Mouse (Mus musculus): ENCODE measurements around the gene B4galt5. TPM values are rescaled to one million over a fixed set of nuclear protein-coding genes. Genes with fewer than 3 reads are reported as not detected.

Gene B4galt5
- total RNA-seq, 4 experiments from 2014 or later: 85.7 to 181 (median 114) TPM

DNA sequence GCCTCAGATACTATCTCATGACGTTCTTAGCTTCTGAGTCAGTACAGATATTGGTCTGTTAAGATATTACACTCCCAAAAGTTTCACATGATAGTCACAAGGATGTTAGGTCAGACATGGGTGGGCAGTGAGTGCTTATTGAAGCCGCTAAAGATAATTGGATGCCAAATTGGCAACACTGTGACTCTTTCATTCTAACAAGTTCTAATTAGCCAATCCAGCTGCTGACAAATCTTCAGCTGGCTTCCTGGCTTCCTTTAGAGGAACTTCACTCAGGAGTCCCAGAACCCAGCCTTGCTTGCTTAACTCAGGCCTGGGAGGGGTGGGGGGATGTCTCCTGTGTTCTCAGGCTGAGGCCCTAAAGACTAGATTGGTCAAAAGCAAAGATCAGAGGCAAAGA lies 9.5 kb upstream of the B4galt5 start:
- no peak for DNase-seq

DNA sequence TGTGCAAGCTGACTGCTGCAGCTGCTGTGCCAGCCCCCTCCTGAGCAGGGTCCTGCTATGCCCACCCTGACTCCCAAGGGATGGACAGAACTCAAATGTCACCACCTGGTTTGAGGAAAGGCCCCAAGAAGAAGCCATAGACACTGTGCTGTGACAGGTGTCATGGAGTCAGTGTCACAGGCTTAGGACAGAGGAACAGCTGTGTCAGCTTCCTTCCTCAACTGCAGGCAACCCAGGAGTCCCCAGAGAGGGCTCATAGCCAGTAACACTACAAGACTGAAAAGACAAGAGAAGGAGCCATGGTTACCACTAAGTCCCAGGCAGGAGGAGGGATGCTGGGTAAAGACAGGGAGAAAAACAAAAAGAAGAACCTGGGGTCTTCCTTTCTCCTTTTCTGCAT lies 7.9 kb upstream of the B4galt5 start:
- DNase-seq: no peak

DNA sequence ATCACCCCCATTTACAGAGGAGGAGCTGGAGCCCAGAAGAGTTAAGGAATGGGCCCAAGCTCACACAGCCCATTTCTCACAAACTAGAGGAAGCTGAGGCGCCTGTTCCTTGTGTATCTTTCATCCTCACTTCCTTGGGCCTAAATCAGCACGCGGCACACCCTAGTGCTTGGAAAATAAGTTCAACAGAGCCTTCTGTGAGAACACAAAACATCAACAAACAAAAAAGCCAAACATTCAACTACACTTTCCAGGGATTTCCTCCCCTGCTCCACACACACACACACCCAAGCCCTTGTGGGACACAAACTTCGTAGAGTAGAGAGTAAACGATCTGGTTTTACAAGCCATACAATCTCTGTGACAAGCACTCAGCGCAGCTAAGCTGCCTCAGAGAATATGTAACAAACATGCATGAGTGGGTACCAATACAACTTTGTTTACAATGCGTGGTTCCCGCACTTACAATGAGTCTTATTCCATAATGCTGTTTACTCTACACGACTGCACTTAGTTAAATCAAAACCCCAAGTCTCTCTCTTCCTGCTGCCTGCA lies 5.7 kb upstream of the B4galt5 start:
- DNase-seq: no peak

DNA sequence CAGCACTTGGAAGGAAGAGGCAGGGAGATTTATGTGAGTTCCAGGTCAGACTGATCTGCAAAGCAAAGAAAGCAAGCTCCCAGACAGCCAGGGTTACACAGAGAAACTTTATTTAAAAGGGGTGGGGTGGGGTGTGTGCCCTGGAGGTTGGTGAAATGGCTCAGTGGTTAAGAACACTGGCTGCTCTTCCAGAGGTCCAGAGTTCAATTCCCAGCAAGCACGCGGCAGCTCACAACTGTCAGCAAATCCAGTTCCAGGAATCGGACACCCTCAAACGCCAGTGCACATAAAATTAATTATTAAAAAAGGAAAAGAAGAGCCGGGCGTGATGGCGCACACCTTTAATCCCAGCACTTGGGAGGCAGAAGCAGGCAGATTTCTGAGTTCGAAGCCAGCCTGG lies 5.1 kb upstream of the B4galt5 start:
- no peak for DNase-seq

DNA sequence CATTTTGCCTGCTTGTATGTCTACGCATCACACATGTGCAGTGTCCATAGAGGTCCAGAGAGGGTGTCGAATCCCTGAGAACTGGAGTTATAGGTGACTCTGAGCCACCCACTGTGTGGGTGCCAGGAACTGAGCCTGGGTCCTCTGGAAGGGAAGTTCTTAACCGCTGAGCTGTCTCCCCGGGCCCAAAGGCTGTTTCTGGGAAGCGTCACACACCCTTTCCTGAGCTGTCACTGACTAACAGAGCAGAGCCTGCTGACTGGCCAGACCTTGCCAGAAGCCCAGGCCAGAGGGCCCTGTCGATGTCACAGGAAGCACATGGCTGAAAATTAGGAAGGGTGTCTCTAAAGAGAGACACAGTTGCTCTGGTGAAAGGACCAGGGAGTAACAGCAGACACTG lies 3.5 kb upstream of the B4galt5 start:
- DNase-seq: no peak

DNA sequence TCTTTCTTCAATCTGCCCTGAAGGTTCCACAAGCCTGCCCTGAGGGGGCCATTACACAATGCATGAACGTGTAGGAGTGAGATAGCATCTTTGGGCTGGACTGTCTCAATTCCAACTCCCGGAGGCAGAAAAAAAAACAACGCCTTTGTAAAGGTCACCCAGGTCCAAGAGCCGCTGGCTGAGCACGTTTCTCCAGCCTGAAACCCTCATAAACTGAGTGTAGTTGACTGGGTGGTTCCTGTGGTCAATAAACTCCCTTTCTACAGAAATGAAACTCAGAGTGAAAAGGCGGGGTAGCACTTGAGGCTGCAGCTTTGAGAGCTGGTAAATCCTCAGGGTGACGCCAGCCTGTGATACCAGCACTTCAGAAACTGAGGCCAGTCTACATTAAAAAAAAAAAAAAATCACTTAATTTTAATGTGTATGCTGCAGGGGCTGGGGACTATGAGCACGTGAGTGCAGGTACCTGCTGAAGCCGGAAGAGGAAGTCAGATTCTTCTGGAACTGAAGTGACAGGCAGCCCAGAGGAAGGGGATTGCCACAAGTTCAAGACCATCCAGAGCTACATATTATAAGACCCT lies 2.5 kb upstream of the B4galt5 start:
- no peak for DNase-seq

DNA sequence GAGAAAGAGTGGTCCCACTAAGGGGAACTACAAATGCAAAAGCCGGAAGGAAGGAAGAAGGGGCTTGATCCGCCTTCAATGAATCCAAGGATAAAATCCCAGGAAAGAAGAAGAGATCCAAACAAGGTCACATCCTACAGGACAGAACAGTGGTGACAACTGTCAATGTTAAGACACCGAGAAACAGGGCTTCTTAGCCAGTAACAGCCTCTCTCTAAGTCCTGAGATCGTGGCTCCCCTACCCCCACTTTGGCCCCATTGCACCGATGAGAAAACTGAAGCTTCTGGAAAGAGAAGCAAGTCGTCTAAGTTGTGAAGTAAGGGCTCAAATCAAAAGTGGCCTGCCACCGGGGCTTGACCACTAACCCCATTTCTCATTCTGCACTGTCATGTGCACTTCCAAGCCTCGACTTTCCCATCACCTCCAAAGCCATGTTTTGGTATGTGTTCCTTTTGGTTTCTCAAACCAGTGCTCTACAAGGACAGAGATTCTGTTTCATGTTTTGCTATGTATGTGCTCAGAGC lies 1.2 kb upstream of the B4galt5 start:
- no peak for DNase-seq

DNA sequence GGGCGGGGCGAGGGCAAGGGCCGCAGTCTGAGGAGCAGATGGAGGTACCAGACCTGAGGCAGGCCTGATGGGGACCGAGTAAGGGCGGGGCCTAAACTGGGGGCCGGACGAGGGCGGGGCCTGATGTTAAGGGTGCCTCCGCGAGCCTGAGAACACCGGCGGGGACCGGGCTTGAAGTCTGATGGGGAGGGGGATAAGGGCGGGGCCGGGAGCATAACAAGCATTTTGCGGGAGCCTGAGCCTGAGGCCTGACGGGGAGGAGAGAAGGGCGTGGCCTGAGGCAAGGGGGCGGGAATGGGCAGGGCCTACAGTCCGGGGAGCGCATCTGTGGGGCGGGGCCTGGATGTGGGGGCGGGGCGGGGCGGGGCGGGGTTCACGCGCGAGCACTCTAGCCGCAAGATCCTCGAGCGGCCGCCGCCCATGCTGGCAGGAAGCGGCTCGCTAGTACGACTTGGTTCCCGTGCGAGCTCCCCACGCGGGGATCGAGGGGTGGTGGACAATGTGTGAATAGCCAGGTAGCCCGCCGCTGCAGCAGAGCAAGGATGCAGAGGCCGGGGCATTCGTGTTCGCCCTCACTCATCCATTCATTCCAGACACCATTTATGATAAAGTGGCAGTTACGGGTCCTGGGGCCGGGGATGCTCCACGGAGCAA lies 427 bp upstream of the B4galt5 start:
- DNase-seq: peak; percentile 95

DNA sequence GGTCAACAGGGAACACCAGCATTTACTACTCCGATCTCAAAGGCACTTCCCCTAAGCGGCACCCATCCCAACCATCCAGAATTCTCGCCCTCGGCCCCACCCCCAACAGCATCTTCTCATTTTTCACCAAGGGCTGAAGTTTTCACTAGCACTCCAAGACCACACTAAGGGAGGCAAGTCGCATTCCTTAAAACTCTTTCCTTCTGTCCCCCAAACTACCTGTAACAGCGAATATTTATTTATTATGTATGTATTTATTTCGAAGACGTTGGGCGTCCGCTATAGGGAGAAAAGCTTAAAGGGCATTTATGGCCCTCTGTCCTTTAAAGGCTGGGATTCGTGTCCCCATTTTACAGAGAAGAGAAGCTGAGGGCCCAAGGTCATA lies 1.0 kb downstream of the B4galt5 start:
- DNase-seq: no peak

DNA sequence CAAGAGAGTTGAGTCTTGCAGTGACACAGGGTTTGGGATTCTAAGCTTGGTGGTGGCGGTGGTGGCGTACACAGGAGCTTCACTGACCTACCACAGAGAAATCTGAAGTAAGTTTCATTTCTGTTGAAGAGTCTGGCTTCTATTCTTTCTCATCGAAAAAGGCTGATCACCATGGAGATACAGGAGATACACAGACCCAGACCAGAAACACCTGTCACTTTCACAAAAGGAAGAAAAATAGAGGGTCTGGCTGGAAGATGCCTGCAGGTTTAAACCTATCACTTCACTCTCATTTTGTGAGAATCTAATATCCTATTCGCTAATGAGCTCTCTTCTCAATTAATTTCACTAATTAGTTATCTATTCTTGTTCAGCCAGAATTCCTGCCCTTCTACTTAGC lies 1.6 kb downstream of the B4galt5 start:
- DNase-seq: no peak

DNA sequence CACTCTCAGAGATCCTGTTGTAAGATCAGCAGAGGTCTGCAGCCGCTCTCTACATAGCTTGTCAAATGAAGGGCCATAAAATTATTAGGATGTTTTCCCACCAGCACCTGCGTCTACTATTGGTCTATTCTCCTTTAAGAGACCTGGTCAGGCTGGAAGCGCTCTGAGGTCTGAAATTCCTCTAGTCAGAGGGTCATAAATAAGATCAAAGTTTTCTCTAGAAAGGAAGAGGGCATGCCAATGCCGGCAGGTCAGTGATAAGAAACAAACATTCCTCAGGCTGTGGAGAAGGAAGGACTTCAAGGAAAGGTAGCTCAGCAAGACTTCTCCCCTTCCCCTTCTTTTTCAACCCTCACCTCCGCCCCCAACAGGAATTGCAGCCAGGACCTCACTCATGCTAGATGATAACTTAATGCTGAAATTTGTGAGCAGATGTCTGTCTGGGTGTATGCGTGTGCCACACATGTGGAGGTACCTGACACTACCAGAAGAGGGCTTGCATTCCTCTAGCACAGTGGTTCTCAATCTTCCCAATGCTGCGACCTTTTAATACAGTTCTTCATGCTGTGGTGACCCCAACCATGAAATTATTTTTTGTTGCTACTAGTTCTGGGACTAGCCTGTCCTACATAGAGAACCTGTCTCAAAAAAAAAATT lies 3.3 kb downstream of the B4galt5 start:
- no peak for DNase-seq

DNA sequence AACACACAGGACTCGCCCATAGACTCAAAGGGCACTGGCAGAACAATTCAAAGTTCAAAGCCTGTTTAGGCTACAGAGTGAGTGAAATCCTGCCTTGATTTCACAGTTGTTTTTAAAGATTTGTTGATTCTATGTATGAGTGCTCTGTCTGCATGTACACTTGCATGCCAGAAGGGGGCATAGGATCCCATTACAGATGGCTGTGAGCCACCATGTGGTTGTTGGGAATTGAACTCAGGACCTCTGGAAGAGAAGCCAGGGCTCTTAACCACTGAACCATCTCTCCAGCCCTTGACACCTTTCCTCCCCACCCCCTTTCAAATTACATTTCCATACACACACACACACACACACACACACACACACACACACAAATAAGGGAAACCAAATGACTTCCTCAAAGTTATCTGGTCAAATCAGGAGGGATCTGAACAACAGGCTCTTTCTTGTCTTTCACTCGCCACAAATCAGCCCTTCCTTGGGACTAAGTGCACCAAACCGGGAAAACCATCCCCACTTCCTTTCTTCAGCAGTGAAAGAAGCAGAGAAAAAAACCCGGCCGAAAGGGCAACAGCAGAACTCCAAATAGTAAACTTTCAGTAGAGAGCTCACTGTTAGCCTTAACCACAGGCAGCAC lies 4.0 kb downstream of the B4galt5 start:
- DNase-seq: no peak

DNA sequence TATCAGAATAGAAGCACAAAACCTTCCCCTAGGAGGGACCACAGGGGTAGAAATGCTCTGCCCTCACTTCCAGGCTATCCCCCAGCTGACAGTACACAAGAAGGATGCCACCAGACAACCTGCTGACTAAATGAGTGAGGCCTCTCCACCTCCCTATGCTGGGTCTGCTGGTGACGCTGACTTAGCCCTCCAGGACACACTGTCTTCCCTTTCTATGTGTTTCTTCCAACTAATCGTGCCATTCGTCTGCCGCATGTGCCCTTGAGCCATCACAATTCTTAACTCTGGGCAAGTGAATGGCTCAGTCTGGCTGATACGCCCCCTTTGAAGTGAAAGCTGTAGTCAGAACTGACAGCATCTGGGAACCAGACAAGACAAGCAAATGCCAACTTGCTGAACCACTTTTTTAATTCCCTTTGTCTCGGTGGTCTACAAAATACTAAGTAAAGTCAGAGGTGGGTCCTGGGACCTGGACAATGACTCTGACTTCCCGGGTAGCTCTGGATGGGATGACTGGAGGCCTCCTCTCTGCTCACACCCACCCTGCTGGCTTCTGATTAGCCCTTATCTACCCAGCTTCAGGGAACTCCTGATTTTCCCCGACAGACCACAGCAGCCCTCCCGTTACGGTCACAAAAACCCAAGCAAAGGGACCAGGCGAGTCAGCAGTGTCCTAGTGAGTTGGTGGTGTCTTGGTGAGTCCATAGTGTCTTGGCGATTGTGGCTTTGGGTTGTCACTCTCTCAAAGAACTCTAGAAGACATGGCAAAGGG lies 5.4 kb downstream of the B4galt5 start:
- no peak for DNase-seq

DNA sequence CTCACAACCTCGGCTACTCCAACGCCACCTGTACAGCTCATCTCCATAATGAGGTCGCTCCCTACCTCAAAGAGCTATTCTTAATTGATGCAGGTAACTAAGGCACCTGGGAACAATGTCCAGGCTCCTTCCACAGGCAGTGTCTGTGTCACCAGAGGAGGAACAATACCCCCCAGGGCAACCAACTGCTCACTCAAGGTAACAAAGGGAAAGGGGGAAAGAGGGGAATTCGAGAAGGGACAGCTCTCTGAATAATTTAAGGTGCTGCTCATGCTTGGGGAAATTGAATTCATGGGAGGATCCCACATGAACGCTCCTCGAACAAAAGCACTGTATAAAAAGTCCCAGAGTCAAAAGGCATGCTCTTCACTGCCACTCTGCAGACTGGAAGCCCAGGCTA lies 6.1 kb downstream of the B4galt5 start:
- no peak for DNase-seq

DNA sequence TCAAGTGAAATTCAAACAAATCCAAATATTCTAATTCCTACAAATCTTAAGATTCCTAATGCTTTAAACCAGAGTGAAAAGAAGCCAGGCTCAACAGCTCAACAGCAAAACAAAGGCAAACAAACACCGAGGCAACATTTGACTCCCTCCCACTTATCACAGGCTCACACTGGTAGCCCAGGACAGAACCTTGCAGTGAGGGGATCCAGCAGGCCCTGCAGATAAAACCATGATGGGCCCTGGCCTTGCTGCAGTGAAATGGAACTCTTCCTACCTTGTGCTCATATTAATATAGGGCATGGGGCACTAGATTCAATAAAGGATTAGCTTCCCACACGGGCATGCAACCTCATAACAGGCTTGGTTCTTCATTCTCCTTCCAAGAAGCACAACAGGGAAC lies 11.4 kb downstream of the B4galt5 start:
- no peak for DNase-seq

DNA sequence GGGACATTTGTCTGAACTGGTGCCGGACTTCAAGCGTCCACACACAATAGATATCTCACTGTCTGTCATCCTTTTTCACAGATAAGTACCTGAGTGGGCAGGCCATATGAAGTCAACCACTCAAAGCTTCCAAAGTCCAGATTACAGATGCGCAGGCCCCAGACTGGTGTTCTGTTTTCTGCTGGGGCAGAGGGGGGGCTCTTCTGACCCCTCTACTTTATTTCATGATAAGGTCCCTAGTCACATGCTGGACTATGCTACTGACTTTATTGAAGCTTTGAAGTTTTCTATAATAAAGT lies 11.8 kb downstream of the B4galt5 start:
- no peak for DNase-seq

DNA sequence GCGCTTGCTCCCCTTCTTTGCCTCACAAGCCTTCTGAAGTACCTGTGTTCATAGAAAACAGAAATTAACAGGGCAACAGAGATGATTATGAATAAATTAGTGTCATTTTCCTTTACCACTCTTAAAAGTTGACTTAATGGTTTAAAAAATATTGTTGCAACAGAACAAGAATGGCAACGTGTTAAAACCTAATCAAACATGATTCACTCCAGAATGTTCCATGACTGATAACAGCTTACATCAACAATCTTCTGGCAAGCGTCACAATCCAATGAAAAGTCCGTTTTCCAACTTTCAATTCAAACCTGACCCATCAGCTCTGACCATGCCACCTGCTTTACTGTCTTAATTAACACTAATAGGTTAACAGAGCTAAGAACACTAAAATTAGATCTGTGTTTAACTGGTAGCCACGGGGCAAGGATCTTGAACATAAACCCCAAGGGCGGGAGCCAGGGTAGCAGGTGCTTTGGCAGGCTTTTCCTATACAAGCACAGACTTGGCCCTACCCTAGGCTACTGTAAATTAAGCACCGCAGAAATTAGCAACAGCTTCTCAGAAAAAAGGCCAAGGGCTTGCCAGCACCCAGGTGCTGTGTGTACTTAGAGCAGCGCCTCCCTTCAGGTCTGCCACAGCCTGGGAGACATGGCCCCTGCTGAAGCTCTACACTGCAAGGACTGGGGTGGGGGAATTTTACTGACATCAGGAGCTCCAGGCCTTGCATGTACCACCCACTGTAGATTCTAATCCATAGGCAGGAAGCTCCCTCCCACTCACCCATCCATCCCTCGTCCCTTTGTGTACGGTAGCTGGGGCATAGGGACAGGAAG lies 12.4 kb downstream of the B4galt5 start:
- no peak for DNase-seq

DNA sequence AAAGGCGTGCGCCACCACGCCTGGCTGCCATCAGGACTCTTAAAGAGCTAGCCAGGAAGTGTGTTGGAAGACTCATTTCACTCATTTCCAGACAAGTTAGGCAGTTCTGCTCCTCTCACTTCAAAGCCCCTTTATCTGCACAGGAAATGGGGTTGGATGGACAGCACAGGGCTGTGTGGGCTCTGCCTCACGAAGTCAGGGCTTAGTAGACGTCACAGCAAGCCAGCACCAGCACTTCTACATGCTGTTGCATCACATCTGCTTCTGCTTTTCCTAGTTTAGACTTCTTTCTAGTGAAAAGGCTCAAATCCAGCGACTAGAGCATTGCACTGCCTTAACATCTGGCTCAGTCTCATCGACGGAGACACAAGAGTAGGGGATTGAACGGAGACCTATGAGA lies 13.9 kb downstream of the B4galt5 start:
- DNase-seq: no peak

DNA sequence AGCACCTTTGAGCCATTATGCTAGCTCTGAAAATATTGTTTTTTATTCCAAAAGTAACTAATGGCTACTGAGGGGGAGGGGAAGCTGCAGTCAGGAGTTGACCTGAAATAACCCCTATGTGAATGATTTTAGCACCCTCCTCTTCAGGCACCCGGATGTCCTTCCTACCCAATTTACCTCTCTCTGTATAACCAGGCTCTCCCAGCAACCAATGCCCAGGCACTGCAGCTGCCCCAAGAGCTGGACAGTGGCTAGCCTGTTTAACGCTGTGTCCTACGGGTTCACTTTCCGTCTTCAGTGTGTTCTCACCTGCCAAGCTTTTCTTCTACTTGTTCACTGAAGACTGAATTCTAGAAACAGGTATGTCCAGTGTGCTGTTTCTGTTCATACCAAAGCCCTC lies 14.7 kb downstream of the B4galt5 start:
- no peak for DNase-seq

DNA sequence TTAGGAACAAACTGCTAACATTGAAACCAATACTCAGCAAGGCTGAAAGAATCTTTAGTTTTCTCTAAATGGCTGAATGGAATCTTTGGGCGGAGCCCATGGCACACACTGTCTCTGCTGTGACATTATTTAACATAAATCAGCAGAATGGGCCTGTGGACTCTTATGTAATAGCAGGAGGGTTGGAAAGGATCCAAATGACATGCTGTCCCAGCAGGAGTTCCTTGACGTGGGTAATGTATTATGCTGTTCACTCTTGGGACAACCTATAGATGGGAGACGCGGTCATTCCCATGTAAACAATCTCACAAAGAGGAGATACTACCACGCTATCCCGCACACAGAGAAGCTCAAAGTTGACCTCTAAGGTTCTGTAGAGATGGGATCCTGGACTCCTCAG lies 15.5 kb downstream of the B4galt5 start:
- DNase-seq: no peak

DNA sequence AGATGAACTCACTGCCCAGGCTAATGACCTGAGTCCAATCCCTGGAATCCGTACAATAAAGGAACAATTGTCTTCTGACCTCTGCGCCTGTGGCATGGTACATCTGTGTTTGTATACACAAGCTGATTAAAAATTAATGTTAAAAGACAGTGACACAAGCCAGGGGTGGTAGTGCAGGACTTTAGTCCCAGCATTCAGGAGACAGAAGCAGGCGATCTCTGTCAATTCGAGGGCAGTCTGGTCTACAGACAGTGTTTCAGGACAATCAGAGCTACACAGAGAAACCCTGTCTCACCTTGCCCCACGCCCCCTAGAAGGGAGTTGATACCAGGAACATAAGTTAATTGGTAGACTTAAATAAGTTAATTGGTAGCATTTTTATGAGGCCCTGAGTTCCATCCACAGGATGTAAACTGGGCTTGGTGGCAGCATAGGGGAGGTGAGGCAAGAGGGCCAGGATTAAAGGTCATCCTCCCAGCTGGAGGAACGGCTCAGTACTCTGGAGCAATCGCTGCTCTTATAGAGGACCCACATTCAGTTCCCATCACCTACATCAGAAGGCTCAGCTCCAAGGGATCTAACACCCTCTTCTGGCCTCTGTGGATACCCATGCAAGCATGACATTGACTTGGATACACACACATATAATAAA lies 16.5 kb downstream of the B4galt5 start:
- no peak for DNase-seq
